19 mouse cellular contexts compared by ENCODE assay signal in the genomic region with DNA sequence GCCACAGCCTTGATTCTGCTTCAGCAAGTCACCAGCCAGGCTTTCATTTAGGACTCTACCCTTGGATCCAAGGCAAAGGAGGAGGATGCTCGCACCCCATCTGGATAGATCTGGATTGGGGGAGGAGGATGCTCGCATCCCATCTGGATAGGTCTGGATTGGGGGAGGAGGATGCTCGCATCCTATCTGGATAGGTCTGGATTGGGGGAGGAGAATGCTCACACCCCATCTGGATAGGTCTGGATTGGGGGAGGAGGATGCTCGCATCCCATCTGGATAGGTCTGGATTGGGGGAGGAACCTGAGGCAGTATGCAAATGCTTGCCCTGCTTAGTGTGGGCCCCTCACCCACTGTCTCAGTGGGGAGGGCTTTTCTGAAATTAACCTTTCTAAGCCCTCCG.
A peak's percentile ranks its signal among the peaks of the same experiment; 100 is the strongest.
DNase-seq lines count a peak whose midpoint lies in the region; ATAC-seq lines count a peak whose summit lies in the region.
"Had no signal": no experiment of that assay in that cellular context is flagged by ENCODE, and none has a peak within 500 bp of the region (broad histone marks: within the 10 kb centered on the region; RNA-seq: fewer than 3 reads in every experiment).

No protein-coding gene starts in this region.

- no peaks in the 10 kb centered on the region for H3K9me3 ChIP-seq in forebrain, embryonic 11.5 days (ENCODE audit: control insufficient read depth, low read length)
- H3K9me3 ChIP-seq in forebrain, embryonic 14.5 days (replicated peaks; ENCODE audit: control insufficient read depth, low read length) = no peaks in the 10 kb centered on the region
- no peaks in the 10 kb centered on the region for H3K9me3 ChIP-seq in hindbrain, embryonic 16.5 days (ENCODE audit: control insufficient read depth, low read length)
- H3K9me3 ChIP-seq: forebrain, embryonic 15.5 days; heart, embryonic 15.5 days; hindbrain, embryonic 13.5 days; intestine, embryonic 15.5 days had no signal

- WGBS in forebrain, embryonic 11.5 days = 90% methylated on average over 5 of the region's 5 CpGs
- WGBS in forebrain, embryonic 14.5 days = 95% methylated on average over 5 of the region's 5 CpGs
- 87% methylated on average over 5 of the region's 5 CpGs for WGBS in hindbrain, embryonic 16.5 days

- no peaks in the 10 kb centered on the region for H3K27me3 ChIP-seq in forebrain, embryonic 11.5 days (ENCODE audit: control insufficient read depth, insufficient read depth, low read length)
- no peaks in the 10 kb centered on the region for H3K27me3 ChIP-seq in forebrain, embryonic 14.5 days (replicated peaks; ENCODE audit: control insufficient read depth, insufficient read depth, low read length)
- H3K27me3 ChIP-seq in hindbrain, embryonic 16.5 days (replicated peaks; ENCODE audit: control insufficient read depth, insufficient read depth, low read length) = no peaks in the 10 kb centered on the region
- H3K27me3 ChIP-seq: forebrain, embryonic 15.5 days; heart, embryonic 15.5 days; hindbrain, embryonic 13.5 days; intestine, embryonic 15.5 days; Patski had no signal

- no peaks in the 10 kb centered on the region for H3K36me3 ChIP-seq in forebrain, embryonic 11.5 days (ENCODE audit: control insufficient read depth, insufficient read depth, low read length)
- no peaks in the 10 kb centered on the region for H3K36me3 ChIP-seq in forebrain, embryonic 14.5 days (ENCODE audit: control insufficient read depth, insufficient read depth, low read length)
- no peaks in the 10 kb centered on the region for H3K36me3 ChIP-seq in hindbrain, embryonic 16.5 days (ENCODE audit: control insufficient read depth, insufficient read depth, low read length)
- H3K36me3 ChIP-seq: forebrain, embryonic 15.5 days; heart, embryonic 15.5 days; hindbrain, embryonic 13.5 days; intestine, embryonic 15.5 days had no signal

- no peak overlapping the region for H3K4me2 ChIP-seq in forebrain, embryonic 11.5 days (ENCODE audit: low read depth, low read length, severe bottlenecking)
- no peak overlapping the region for H3K4me2 ChIP-seq in forebrain, embryonic 14.5 days (ENCODE audit: low read length)
- no peak overlapping the region for H3K4me2 ChIP-seq in hindbrain, embryonic 16.5 days (ENCODE audit: low read length)
- H3K4me2 ChIP-seq: forebrain, embryonic 15.5 days; heart, embryonic 11.5 days; heart, embryonic 15.5 days; hindbrain, embryonic 13.5 days; intestine, embryonic 15.5 days had no signal

- H3K4me1 ChIP-seq in forebrain, embryonic 11.5 days (replicated peaks; ENCODE audit: control insufficient read depth, insufficient read depth, low read length) = no peaks in the 10 kb centered on the region
- H3K4me1 ChIP-seq in forebrain, embryonic 14.5 days (ENCODE audit: control insufficient read depth, insufficient read depth, low read length) = no peaks in the 10 kb centered on the region
- H3K4me1 ChIP-seq in hindbrain, embryonic 16.5 days (ENCODE audit: control insufficient read depth, insufficient read depth, low read depth, low read length) = no peaks in the 10 kb centered on the region
- H3K4me1 ChIP-seq: forebrain, embryonic 15.5 days; heart, embryonic 15.5 days; hindbrain, embryonic 13.5 days; intestine, embryonic 15.5 days had no signal

- no peak overlapping the region for H3K4me3 ChIP-seq in forebrain, embryonic 11.5 days (ENCODE audit: low read depth, low read length)
- no peak overlapping the region for H3K4me3 ChIP-seq in forebrain, embryonic 14.5 days (ENCODE audit: low read depth, low read length)
- H3K4me3 ChIP-seq in hindbrain, embryonic 16.5 days (ENCODE audit: low read length) = no peak overlapping the region
- H3K4me3 ChIP-seq: forebrain, embryonic 15.5 days; heart, adult 2 months; heart, embryonic 15.5 days; hindbrain, embryonic 13.5 days; intestine, embryonic 15.5 days had no signal

- peak; percentile 33 for DNase-seq in forebrain, embryonic 11.5 days (ENCODE audit: low spot score)
- no peak for DNase-seq in forebrain, embryonic 14.5 days (ENCODE audit: low spot score)
- DNase-seq in retina, postnatal 1 day = peak; percentile 39
- DNase-seq in retina, embryonic 14.5 days (ENCODE audit: low spot score) = no peak
- DNase-seq: adrenal gland, postnatal 25 days; cerebellum, adult 8-10 months; cerebellum, postnatal 14 days; gastrocnemius, postnatal 14 days; heart, adult 2 months; heart, postnatal 14 days had no signal

- H3K27ac ChIP-seq in forebrain, embryonic 11.5 days (ENCODE audit: low read depth, low read length) = no peak overlapping the region
- no peak overlapping the region for H3K27ac ChIP-seq in forebrain, embryonic 14.5 days (ENCODE audit: low read depth, low read length)
- no peak overlapping the region for H3K27ac ChIP-seq in hindbrain, embryonic 16.5 days (ENCODE audit: low read depth, low read length)
- H3K27ac ChIP-seq: forebrain, embryonic 15.5 days; heart, adult 2 months; heart, embryonic 15.5 days; hindbrain, embryonic 13.5 days; intestine, embryonic 15.5 days had no signal

- no peak for ATAC-seq in forebrain, embryonic 11.5 days (replicated peaks; ENCODE audit: low FRiP score)
- ATAC-seq in forebrain, embryonic 14.5 days = no peak
- ATAC-seq in monocyte, adult 5-6 weeks (replicated peaks; ENCODE audit: insufficient number of reproducible peaks, low FRiP score, low TSS enrichment, poor library complexity, severe bottlenecking) = 0 out of 2 replicates have a peak, but pooled peaks have one; percentile 40
- ATAC-seq in CD4-positive, CD25-positive, alpha-beta regulatory T cell, adult 4 months = no peak
- no peak for ATAC-seq in hindbrain, embryonic 16.5 days
- ATAC-seq: forebrain, embryonic 15.5 days; intestine, embryonic 15.5 days had no signal

- H3K9ac ChIP-seq in forebrain, embryonic 11.5 days (ENCODE audit: low read length) = no peak overlapping the region
- H3K9ac ChIP-seq in forebrain, embryonic 14.5 days (ENCODE audit: low read length) = no peak overlapping the region
- H3K9ac ChIP-seq in hindbrain, embryonic 16.5 days (ENCODE audit: low read depth, low read length) = no peak overlapping the region
- H3K9ac ChIP-seq: forebrain, embryonic 15.5 days; heart, embryonic 15.5 days; hindbrain, embryonic 13.5 days; intestine, embryonic 15.5 days had no signal

Comparison
In these comparisons a context has a peak if more than half of its experiments do, and no peak if none do; other contexts are left out.
1. DNase-seq: peak in forebrain, embryonic 11.5 days (single experiment) and retina, postnatal 1 day (single experiment); none in forebrain, embryonic 14.5 days (single experiment) and retina, embryonic 14.5 days (single experiment).